Mouse (Mus musculus) heart, adult 2 months (tissue): ENCODE measurements around the gene Tigar.

Experiments
- CTCF ChIP-seq: fragments of 200-600 bp; IDR thresholded peaks from 2 replicates; pipeline ENCODE4 v1.8.1; 2022; ENCODE audit warnings: antibody characterized with exemption, mild to moderate bottlenecking, moderate library complexity
- EP300 ChIP-seq: fragments of 200-500 bp; IDR thresholded peaks from 2 replicates; pipeline ENCODE4 v1.6.1; 2011; ENCODE audit warnings: low read depth, low read length, control low read depth; ENCODE audit not compliant: insufficient read depth
- POLR2A ChIP-seq: fragments of 200-500 bp; IDR thresholded peaks from 2 replicates; pipeline ENCODE4 v1.6.1; 2011; ENCODE audit warnings: mild to moderate bottlenecking, low read depth, low read length, control low read depth; ENCODE audit not compliant: insufficient read depth

DNA sequence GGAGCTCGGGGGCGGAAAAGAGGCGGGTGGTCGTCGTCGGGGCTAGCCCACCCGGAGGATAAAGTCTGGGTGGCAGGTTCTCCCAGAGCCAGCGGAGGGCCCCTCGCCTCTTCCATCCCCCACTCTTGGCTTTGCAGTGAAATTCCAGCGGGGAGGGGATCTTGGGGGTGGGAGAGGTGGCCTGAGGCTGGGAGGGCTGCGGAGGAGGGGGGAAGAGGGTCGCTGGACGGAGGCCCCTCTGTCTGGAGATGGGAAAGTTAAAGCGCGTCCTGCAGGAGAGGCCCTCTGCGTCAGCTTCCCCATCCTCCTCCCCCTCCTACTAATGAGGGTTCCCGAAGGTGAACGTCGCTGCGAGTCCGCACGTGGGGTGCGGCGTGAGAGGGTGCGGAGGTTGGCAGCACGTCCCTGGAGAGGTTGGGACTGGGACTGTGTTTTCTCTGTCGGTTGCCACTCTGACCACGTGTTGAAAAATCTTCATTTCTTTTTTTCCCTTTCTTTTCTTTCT, 44.0 kb upstream of the Tigar start:
- TF ChIP-seq CTCF, result no peak
- peak; percentile 67 for TF ChIP-seq POLR2A
- 0 out of 2 replicates have a peak, but pooled peaks have one; percentile 42 for TF ChIP-seq EP300
